Mouse (Mus musculus): Measurements from ENCODE around the gene Mbtps2.

DNA sequence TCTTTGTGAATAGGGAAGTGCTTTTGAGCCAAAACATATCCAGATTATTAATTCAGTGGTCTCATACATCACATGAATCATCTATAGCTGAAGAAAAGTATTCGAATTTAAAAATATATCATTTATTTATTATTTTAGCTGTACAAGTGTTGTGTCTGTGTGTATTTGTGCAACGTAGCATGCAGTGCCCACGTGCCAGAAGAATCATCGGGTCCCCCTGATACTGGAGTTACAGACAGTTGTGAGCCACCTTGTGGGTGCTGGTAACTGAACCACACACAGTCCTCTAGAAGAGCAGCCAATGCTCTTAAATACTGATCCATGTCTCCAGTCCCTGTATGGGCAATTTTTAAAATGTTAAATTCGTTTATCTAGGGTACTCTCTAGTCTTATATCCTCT lies 92.1 kb downstream of the Mbtps2 start:
- TF ChIP-seq EP300 (IDR thresholded peaks at IDR 0.05; ENCODE audit: low read length), result no peak
- no peak for TF ChIP-seq ETS1 (conservative IDR thresholded peaks at IDR 0.05; ENCODE audit: low read depth, low read length)
- TF ChIP-seq GABPA (IDR thresholded peaks at IDR 0.05; ENCODE audit: insufficient replicate concordance, low read depth, low read length), result no peak
- no peak for TF ChIP-seq E2F4 (IDR thresholded peaks at IDR 0.05; ENCODE audit: insufficient replicate concordance, low read depth, low read length)
- TF ChIP-seq CTCF (conservative IDR thresholded peaks at IDR 0.05 in 1 of 2, IDR thresholded peaks at IDR 0.05 in 1 of 2; ENCODE audit: low read depth in 2 of 2, low read length in 2 of 2), result peak in 1 of 2 experiments; percentile 19; a peak in 1 of 4 replicates
- no peak for TF ChIP-seq BHLHE40 (IDR thresholded peaks at IDR 0.05; ENCODE audit: low read depth, low read length)
- no peak for TF ChIP-seq POLR2A (IDR thresholded peaks at IDR 0.05; ENCODE audit: low read depth, low read length)
- no peak for TF ChIP-seq NELFE (IDR thresholded peaks at IDR 0.05; ENCODE audit: low read depth, low read length)
- TF ChIP-seq MYC (IDR thresholded peaks at IDR 0.05; ENCODE audit: low read depth, low read length), result no peak
